Mouse (Mus musculus) hindbrain, embryonic 12.5 days (tissue): ENCODE data around the gene Tenm3. TPM values are rescaled to one million over a fixed set of nuclear protein-coding genes. Genes with fewer than 3 reads are reported as not detected.

Source experiments
- ATAC-seq: fragments of 200-750 bp; cut with Nextera tagmentation; 2 replicates; pipeline ENCODE4 v1.8.0; 2017; ENCODE audit warnings: moderate TSS enrichment; ENCODE audit not compliant: low FRiP score
- H3K27ac ChIP-seq: fragments of 300-500 bp; sonication (generic); 2 replicates; pipeline ENCODE4 v1.5.1; 2016; ENCODE audit warnings: mild to moderate bottlenecking
- H3K27me3 ChIP-seq: fragments of 300-500 bp; sonication (generic); 2 replicates; pipeline ENCODE4 v1.6.1; 2016; ENCODE audit warnings: mild to moderate bottlenecking
- H3K36me3 ChIP-seq: fragments of 300-500 bp; sonication (generic); 2 replicates; pipeline ENCODE4 v1.6.1; 2016; ENCODE audit warnings: mild to moderate bottlenecking
- H3K4me1 ChIP-seq: fragments of 300-500 bp; sonication (generic); 2 replicates; pipeline ENCODE4 v1.6.1; 2016
- H3K4me2 ChIP-seq: fragments of 300-500 bp; sonication (generic); replicated peaks from 2 replicates; pipeline ENCODE4 v1.6.1; 2016; ENCODE audit warnings: mild to moderate bottlenecking
- H3K4me3 ChIP-seq: fragments of 300-500 bp; sonication (generic); 2 replicates; pipeline ENCODE4 v1.5.1; 2016; ENCODE audit warnings: mild to moderate bottlenecking
- H3K9ac ChIP-seq: fragments of 300-500 bp; sonication (generic); 2 replicates; pipeline ENCODE4 v1.6.1; 2016; ENCODE audit warnings: mild to moderate bottlenecking, moderate library complexity
- H3K9me3 ChIP-seq: fragments of 300-500 bp; sonication (generic); replicated peaks from 2 replicates; pipeline ENCODE4 v1.6.1; 2016; ENCODE audit warnings: mild to moderate bottlenecking
- WGBS: fragments of 180-500 bp; shearing (Covaris S2); methylation state at CpG from one replicate; pipeline ENCODE4 v1.1.7; 2016; 5-methylcytosine and 5-hydroxymethylcytosine counted together
- polyA plus RNA-seq: library from polyadenylated mRNA; unstranded; fragments of >200 nt; fragmentation: Nextera tagmentation; extraction: Ambion mirVana; gene quantifications from 2 replicates; pipeline ENCODE4 v1.2.1, GENCODE M21; 2016

Gene Tenm3
- polyA plus RNA-seq, 1 experiment from 2014 or later, result 52.8 TPM

DNA sequence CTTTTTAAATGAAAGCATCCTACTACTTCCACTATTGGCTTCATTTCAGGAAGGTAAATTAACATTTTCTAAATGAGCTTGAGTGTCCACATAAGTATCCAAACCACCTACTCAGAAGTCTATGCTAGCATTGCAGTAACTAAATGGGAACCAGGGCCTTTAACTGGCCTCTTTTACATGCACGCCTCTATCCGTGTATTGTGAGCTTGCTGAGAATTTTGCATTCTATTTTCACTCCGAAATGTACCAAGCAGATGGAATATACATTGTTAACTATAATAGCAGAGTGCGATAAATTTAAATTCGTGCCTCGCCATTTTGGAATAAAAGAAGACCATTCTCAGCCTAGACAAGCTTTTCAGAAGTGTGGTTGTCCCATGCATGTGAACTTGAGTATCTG lies 521.5 kb downstream of the Tenm3 start:
- H3K4me3 ChIP-seq, result no peak overlapping the region
- no peaks in the 10 kb centered on the region for H3K27me3 ChIP-seq
- H3K9me3 ChIP-seq, result no peaks in the 10 kb centered on the region
- no peak overlapping the region for H3K27ac ChIP-seq
- no peaks in the 10 kb centered on the region for H3K36me3 ChIP-seq
- ATAC-seq, result no peak
- 96% methylated on average over 6 of the region's 6 CpGs for WGBS
- peaks cover 7% of the 10 kb centered on the region; the same call in 1 of the 2 replicates for H3K4me1 ChIP-seq
- no peak overlapping the region for H3K9ac ChIP-seq
- H3K4me2 ChIP-seq, result no peak overlapping the region

DNA sequence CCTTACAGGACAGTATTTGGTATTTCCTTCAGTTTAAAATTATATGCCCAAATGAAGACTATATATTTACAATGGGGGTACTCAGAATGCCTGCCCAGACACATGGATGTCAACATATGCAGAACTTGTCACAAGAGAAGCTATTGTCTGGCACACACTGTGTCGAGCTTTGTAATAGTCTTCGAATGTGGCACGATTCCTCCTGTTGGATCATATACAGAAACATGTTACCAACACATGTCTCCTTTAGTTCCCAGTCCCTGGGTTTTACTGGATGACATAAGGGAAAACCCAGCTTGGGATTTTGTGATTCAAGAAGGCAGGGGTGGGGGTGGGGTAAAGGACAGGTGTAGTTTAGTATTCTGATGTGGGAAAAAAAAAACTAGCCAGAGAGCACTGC lies 524.1 kb downstream of the Tenm3 start:
- H3K4me1 ChIP-seq, result peaks cover 7% of the 10 kb centered on the region; the same call in 1 of the 2 replicates
- no peaks in the 10 kb centered on the region for H3K27me3 ChIP-seq
- H3K9ac ChIP-seq, result no peak overlapping the region
- H3K36me3 ChIP-seq, result no peaks in the 10 kb centered on the region
- no peak overlapping the region for H3K4me3 ChIP-seq
- no peak for ATAC-seq
- no peak overlapping the region for H3K4me2 ChIP-seq
- WGBS, result 90% methylated on average over 3 of the region's 3 CpGs
- no peaks in the 10 kb centered on the region for H3K9me3 ChIP-seq
- no peak overlapping the region for H3K27ac ChIP-seq

DNA sequence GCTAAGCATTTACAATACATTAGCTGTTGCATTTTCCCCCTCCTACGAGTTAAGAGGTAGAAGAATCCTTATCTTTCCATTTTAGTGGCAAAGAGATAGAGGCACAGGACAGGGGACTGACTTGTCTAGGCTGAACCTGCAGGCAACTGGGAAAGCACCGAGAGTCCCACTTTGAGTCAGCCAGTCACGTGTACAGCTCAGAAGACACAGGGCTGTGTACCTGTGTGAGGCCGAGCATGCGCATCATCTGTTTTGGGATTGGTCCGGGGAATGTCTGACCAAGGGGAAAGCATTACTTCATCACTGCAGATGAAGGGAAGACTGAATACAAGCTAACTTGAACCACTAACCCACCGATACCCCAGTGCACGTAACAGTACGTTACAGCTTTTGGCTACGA lies 526.3 kb downstream of the Tenm3 start:
- no peak overlapping the region for H3K4me2 ChIP-seq
- no peak for ATAC-seq
- H3K36me3 ChIP-seq, result no peaks in the 10 kb centered on the region

DNA sequence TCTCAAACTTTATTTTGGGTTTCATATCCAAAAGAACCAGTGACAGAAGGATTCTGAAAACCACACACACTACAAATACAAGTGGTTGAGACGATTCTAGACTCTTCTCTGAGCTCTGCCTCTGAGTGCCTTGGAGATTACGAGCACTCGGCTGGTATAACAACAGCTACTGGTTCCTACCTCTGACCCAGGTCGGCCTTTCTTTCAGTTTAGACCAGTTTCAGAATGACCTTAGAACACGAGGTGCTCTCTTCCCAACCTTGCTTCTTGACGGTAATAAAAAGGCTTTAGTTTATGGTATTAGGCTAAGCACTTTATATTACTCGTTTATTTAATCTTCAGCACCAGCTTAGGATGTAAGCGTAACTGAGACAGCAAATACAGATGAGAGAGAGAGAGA lies 528.1 kb downstream of the Tenm3 start:
- WGBS, result 85% methylated on average over 8 of the region's 8 CpGs

More for the DNA sequence above, 526.3 kb downstream of the Tenm3 start:
- 92% methylated on average over 10 of the region's 10 CpGs for WGBS
- Histone ChIP-seq H3K4me3 (no peak overlapping the region), H3K9ac (no peak overlapping the region), H3K27me3 (no peaks in the 10 kb centered on the region), H3K27ac (no peak overlapping the region), H3K9me3 (no peaks in the 10 kb centered on the region), H3K4me1 (0 out of 2 replicates have a peak, but pooled peaks cover 5% of the 10 kb centered on the region)

DNA sequence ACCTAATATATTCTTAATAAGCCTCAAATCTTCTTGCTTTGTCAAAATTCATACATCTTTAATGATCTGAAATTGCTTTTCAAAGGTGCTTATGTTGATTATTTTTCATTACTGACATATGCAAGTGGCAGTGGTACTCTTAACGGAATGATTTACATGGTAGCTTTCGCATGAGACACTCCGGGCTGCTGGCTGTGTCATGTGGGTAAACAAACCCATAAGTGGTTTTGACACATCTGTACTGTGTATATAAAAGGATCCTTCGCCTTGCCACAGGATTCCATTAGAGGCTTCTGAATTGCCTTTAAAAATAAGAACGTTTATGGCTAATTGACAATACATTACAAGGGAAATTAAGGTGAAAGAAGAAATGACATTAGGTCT lies 529.8 kb downstream of the Tenm3 start:
- WGBS, result 66% methylated on average over 5 of the region's 5 CpGs
- H3K4me2 ChIP-seq, result no peak overlapping the region
- ATAC-seq, result peak; percentile 51; the same call in 1 of the 2 replicates

More for the DNA sequence above, 528.1 kb downstream of the Tenm3 start:
- no peak overlapping the region for H3K4me3 ChIP-seq
- H3K36me3 ChIP-seq, result no peaks in the 10 kb centered on the region
- ATAC-seq, result no peak
- H3K4me1 ChIP-seq, result peaks cover 12% of the 10 kb centered on the region
- no peak overlapping the region for H3K27ac ChIP-seq
- no peak overlapping the region for H3K4me2 ChIP-seq
- H3K9me3 ChIP-seq, result no peaks in the 10 kb centered on the region
- no peaks in the 10 kb centered on the region for H3K27me3 ChIP-seq
- no peak overlapping the region for H3K9ac ChIP-seq

DNA sequence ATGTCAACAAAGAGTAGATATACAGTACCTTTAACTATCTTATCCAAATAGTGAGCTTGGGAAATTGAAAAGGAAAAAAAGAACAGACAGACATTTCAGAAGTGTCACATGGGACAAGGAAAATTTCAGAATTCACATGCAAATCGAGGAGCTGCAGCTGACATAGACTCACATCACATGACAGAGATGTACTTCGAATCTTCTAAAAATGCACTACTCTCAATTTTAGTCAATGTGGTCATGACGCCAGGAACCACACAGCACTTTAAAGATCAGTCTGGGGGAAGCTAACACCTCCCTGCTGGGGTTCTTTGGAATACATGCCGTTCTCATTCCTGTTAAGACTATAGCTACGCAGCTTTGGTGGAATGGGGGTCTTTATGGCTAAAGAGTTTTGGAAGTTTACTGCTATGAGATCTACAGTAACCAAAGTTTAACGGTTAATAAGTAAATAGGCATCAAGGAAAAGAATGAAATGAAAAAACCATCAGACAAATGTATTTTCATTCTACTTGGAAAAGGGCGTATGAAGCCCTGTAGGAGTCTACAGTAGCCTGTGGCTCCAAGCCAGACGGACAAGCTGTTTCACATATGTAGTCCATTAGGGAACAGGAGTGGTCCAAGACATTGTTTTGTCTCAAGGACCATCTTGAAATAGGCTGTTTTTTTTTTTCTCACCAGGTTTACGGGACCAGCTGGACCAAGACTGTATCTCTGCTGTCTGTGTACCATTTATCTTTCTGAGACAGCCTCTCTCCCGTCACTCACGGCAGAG lies 530.4 kb downstream of the Tenm3 start:
- Histone ChIP-seq H3K27me3 (no peaks in the 10 kb centered on the region), H3K9ac (no peak overlapping the region), H3K36me3 (no peaks in the 10 kb centered on the region), H3K27ac (no peak overlapping the region), H3K4me1 (peaks cover 29% of the 10 kb centered on the region), H3K4me3 (no peak overlapping the region), H3K4me2 (no peak overlapping the region), H3K9me3 (no peaks in the 10 kb centered on the region)
- no peak for ATAC-seq
- 63% methylated on average over 11 of the region's 11 CpGs for WGBS

More for the DNA sequence above, 529.8 kb downstream of the Tenm3 start:
- Histone ChIP-seq H3K27ac (no peak overlapping the region), H3K9me3 (no peaks in the 10 kb centered on the region), H3K4me1 (peaks cover 28% of the 10 kb centered on the region), H3K27me3 (no peaks in the 10 kb centered on the region), H3K9ac (no peak overlapping the region), H3K36me3 (no peaks in the 10 kb centered on the region), H3K4me3 (no peak overlapping the region)

DNA sequence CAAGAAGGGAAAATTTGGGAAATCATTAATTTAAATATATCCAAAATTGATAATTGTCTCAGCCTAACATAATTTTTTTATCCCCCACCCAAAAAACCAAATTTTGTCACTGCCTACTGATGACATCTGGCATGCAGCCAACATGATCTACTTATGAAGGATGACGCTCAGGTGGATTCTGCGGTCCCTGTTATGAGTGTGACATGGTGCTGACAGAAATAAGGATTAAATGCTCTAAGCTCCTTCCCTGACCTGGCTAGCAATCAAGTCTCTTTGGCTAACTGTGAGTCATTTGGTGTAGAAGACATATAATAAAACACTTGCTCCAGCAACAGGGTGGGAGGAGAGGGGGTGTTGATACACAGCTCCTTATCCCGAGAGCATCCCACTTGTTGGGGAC lies 532.0 kb downstream of the Tenm3 start:
- Histone ChIP-seq H3K9me3 (no peaks in the 10 kb centered on the region), H3K4me1 (peaks cover 29% of the 10 kb centered on the region), H3K36me3 (0 out of 2 replicates have a peak, but pooled peaks cover 2% of the 10 kb centered on the region), H3K27me3 (no peaks in the 10 kb centered on the region), H3K27ac (no peak overlapping the region), H3K4me2 (no peak overlapping the region), H3K9ac (no peak overlapping the region), H3K4me3 (no peak overlapping the region)
- no peak for ATAC-seq
- WGBS, result 83% methylated on average over 3 of the region's 3 CpGs

DNA sequence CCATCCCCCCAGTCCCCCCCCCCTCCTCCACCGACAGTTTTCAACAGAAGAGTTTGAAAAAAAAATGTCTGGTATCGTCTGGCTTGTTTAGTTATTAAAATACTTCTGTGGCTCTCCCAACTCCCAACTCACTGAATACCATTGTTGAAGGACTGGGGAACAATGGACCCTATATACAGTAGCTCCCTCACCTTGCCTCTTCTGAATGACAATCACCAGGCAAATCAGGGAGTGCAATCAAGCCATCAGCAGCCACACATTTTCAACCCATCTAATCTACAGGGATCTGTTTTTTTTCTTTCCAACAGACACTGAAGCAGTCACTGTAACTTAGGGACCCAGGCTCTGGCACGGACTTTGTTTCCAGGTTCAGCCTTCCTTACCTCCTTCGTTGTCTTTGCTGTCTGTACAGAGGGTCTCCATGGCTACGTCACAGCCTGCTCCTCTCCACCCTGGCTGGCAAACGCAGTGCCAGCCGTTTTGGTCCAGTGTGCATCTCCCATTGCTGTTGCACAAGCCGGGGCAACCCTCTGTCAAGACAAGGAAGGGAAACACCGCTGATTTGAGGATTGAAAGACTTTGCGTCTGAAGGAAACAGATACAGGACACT lies 533.4 kb downstream of the Tenm3 start:
- WGBS, result 42% methylated on average over 10 of the region's 10 CpGs
- no peak overlapping the region for H3K4me3 ChIP-seq
- peak; percentile 57; the same call in 1 of the 2 replicates for ATAC-seq
- H3K4me2 ChIP-seq, result no peak overlapping the region
- H3K9ac ChIP-seq, result no peak overlapping the region
- 0 out of 2 replicates have a peak, but pooled peaks cover 2% of the 10 kb centered on the region for H3K36me3 ChIP-seq
- H3K9me3 ChIP-seq, result no peaks in the 10 kb centered on the region
- H3K4me1 ChIP-seq, result peaks cover 29% of the 10 kb centered on the region
- no peaks in the 10 kb centered on the region for H3K27me3 ChIP-seq
- peak overlapping the region; percentile 9; the same call in 1 of the 2 replicates for H3K27ac ChIP-seq

DNA sequence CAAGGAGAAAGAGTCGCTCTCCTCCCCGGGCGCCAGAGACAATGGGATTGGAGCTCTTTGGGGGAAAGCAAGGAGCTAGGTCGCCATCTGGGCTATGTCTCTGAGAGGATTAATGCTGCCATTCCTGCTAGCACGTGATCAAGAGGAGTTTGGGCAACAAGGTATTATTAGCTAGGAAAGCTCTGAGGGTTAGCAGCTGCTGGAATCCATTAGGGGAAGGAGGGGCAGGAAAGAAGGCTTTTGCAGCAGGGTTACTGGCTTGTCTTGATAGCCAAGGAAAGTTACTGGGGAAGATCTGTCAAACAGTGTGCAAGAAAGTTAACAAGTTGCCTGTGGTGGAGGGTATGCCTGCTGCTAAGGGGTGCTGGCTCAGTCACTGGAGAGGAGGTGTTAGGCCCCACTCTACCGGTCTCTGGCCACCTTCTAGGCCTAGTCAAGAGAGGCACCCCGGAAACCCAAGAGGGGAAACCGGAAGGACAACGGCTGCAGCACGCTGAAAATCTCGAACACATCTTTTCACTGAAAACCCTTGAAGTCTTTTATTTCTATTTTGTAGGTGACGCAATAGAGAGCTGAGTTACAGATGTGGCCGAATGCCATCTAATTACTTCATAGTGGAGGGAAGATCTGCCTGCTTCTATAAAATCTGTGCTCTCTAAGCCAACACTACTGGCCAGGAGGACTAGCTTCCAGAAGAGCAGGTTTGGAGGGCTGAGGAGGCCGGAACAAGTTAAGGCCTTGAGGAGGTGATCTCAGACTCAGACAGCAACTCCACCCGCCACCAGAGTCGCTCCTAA lies 534.4 kb downstream of the Tenm3 start:
- H3K4me1 ChIP-seq, result peaks cover 29% of the 10 kb centered on the region
- H3K27me3 ChIP-seq, result no peaks in the 10 kb centered on the region
- H3K4me2 ChIP-seq, result no peak overlapping the region
- 63% methylated on average over 16 of the region's 16 CpGs for WGBS
- peak overlapping the region; percentile 60; the same call in 1 of the 2 replicates for H3K27ac ChIP-seq
- H3K36me3 ChIP-seq, result 0 out of 2 replicates have a peak, but pooled peaks cover 2% of the 10 kb centered on the region
- no peaks in the 10 kb centered on the region for H3K9me3 ChIP-seq
- no peak overlapping the region for H3K4me3 ChIP-seq
- no peak overlapping the region for H3K9ac ChIP-seq
- peak; percentile 11; the same call in 1 of the 2 replicates for ATAC-seq

DNA sequence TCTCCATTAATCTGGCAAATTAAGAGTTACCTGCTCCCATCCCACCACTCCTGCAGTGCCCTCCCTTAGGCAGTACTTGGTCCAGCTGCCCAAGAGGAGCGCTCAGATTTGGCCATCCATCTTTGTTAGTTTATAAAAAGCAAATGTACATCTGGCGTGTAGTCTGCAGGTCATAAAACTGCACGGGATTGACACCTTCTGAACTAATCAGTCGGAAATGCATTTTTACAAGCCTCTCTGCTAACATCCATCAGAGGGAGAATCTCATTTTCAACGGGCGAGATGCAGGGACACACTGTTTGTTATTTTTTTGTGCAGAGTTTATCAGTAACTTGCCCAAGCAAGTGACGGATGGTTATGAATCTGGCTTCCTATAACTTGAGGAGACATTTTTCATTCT lies 539.5 kb downstream of the Tenm3 start:
- Histone ChIP-seq H3K4me1 (peaks cover 16% of the 10 kb centered on the region), H3K27ac (no peak overlapping the region), H3K36me3 (0 out of 2 replicates have a peak, but pooled peaks cover 5% of the 10 kb centered on the region), H3K9ac (no peak overlapping the region), H3K27me3 (no peaks in the 10 kb centered on the region), H3K4me2 (no peak overlapping the region), H3K9me3 (no peaks in the 10 kb centered on the region), H3K4me3 (no peak overlapping the region)
- ATAC-seq, result no peak
- 68% methylated on average over 7 of the region's 7 CpGs for WGBS

DNA sequence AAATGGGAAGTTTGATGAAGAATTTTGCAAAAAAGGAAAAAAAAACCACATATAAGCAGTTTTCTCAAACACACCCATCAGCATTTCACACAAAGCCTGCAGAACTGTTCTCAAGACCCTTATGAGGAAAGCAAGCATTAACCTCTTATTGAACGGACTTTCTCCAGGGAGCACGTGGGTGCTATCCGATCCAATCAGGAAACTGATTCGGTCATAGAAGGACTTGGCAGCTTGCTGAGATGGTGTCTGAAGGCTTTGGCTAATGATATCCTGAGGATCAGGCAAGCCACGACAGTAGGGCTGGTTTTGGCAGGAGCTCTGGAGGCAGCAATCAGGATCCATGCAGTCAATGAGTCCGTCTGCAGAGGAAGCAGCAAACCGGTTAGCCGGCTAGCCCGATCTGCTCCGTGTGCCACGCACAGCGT lies 543.1 kb downstream of the Tenm3 start:
- H3K4me2 ChIP-seq, result no peak overlapping the region
- H3K36me3 ChIP-seq, result peaks cover 29% of the 10 kb centered on the region
- no peaks in the 10 kb centered on the region for H3K27me3 ChIP-seq
- no peak overlapping the region for H3K4me3 ChIP-seq
- no peaks in the 10 kb centered on the region for H3K9me3 ChIP-seq
- no peak overlapping the region for H3K9ac ChIP-seq
- ATAC-seq, result peak; percentile 69
- peak overlapping the region; percentile 52; the same call in 1 of the 2 replicates for H3K27ac ChIP-seq
- 53% methylated on average over 12 of the region's 12 CpGs for WGBS
- H3K4me1 ChIP-seq, result peaks cover 12% of the 10 kb centered on the region

DNA sequence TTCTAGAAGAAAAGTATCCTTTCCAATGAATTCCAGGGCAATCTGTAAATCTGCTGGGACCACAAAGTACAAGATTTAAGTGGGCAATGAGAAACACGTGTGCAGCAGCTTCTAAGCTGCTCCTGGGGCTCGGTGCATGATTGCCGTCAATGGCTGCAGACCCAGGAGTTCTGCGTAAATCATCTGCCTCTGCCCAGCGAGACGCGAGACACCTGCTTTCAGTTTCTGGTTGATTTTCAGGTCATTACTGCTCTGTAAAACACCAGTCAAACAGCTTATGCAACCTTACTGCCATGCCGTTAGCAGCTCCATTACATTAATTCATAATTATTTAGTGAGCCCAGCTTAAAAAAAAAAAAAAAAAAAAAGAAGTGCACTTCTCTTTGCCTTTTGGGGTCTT lies 543.7 kb downstream of the Tenm3 start:
- no peak for ATAC-seq
- no peak overlapping the region for H3K27ac ChIP-seq
- H3K4me2 ChIP-seq, result no peak overlapping the region
- H3K27me3 ChIP-seq, result no peaks in the 10 kb centered on the region
- no peak overlapping the region for H3K9ac ChIP-seq
- H3K4me3 ChIP-seq, result no peak overlapping the region
- H3K36me3 ChIP-seq, result peaks cover 34% of the 10 kb centered on the region
- 52% methylated on average over 8 of the region's 8 CpGs for WGBS
- H3K9me3 ChIP-seq, result no peaks in the 10 kb centered on the region
- peaks cover 12% of the 10 kb centered on the region for H3K4me1 ChIP-seq
